Mouse (Mus musculus) Patski (cell line): ENCODE results near the gene Cdk18. TPM values are rescaled to one million over a fixed set of nuclear protein-coding genes. Genes with fewer than 3 reads are reported as not detected.

Source experiments
- ATAC-seq: fragments of 100-300 bp; one replicate; pipeline ENCODE4 v1.8.0; 2021
- CTCF ChIA-PET: fragments of 350-600 bp; sonication (Branson Sonifier 250); formaldehyde crosslinking; loops from one replicate; lab custom pipeline; 2022; ENCODE audit warnings: inconsistent platforms; lab: Charles Lee
- POLR2A ChIA-PET: fragments of 350-600 bp; sonication (Branson Sonifier 250); formaldehyde crosslinking; loops from one replicate; lab custom pipeline; 2022; ENCODE audit warnings: antibody characterized with exemption, inconsistent platforms; lab: Charles Lee
- DNase-seq: peaks from one replicate; pipeline ENCODE4 v3.0.0-alpha.2; 2011; ENCODE audit warnings: low read depth, low spot score
- H3K27me3 ChIP-seq: fragments of 371-371 bp; one replicate; pipeline ENCODE4 v1.5.1; 2021
- CTCF ChIP-seq: fragments of 100-300 bp; IDR thresholded peaks from one replicate; pipeline ENCODE4 v1.5.1; 2021
- in situ Hi-C: fragments of 300-500 bp; cut with MboI; formaldehyde crosslinking; loops from 3 replicates; pipeline ENCODE4 v1.11.1; 2018; ENCODE audit warnings: low pct_unique_long_range_greater_than_20kb, mixed read lengths
- polyA plus RNA-seq: library from polyadenylated mRNA; unstranded; gene quantifications from one replicate; pipeline ENCODE4 v1.2.3, GENCODE M21; 2021

The Cdk18 gene
- polyA plus RNA-seq, 1 experiment from 2014 or later: 88.8 TPM

- DNase-seq (no peak), ATAC-seq (no peak)
- in situ Hi-C loops: no loop called here
- no peak for TF ChIP-seq CTCF
- H3K27me3 ChIP-seq: peaks cover 18% of the 10 kb centered on the region
- POLR2A ChIA-PET: no interaction called here
- CTCF ChIA-PET: interaction anchor here (1.4 kb wide), 1 partner anchor 11 kb away, joined by 4 read pairs; the partner anchor contains the start of gene Mfsd4a
Observed at GRCm38 (mm10) chr1:132078413-132078812, 61.1 kb downstream of the Cdk18 start.

DNA sequence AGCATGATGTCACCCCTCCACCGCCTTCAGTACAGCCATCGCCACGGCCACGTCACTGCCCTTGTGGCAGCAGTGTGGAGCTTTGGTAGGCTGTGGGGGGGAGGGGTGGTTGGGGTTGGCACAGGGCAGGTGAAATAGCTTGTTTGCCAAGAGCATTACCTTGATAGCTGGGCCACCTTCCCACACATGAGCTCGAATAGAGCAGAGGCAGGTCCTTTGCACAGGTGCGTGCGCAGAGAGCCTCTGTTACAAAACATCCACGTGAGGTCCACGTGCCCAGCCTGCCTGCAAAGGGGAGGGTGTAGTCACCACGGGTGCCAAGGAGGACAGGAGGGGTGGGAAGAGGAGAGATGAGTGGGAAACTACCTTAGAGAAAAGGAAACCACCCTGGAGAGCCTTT is 63.9 kb downstream of the Cdk18 start:
- no peak for TF ChIP-seq CTCF
- in situ Hi-C loops: no loop called here
- POLR2A ChIA-PET: no interaction called here
- no peak for ATAC-seq
- H3K27me3 ChIP-seq: peaks cover 7% of the 10 kb centered on the region
- CTCF ChIA-PET: interaction anchor here (1.2 kb wide), 1 partner anchor 24 kb away, joined by 3 read pairs; no protein-coding TSS in a partner anchor
- DNase-seq: no peak

DNA sequence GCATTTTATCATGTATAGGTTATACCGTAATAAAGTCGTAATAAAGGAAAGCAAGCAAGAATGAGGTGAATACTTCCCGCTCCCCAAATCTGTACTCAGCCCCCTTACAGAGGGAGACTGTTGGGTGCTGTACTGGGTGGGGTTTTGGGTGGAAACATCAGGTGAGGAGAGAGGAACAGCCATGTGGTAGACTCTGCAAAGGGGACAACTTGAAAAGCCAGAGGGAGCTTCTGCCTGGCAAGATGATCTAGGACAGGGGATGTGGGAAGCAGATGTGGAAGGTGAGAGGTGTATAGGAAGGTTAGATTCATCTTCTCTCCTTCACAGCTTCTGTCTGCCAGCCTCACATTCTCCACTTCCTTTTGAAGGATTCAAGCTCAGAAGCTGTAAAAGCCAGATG is 68.8 kb downstream of the Cdk18 start:
- ChIA-PET POLR2A (no interaction called here), CTCF (interaction anchor here (1.3 kb wide), 1 partner anchor 12 kb away, joined by 6 read pairs; no protein-coding TSS in a partner anchor)
- in situ Hi-C loops: no loop called here
- H3K27me3 ChIP-seq: peaks cover 38% of the 10 kb centered on the region
- DNase-seq: no peak
- no peak for ATAC-seq
- TF ChIP-seq CTCF: no peak

DNA sequence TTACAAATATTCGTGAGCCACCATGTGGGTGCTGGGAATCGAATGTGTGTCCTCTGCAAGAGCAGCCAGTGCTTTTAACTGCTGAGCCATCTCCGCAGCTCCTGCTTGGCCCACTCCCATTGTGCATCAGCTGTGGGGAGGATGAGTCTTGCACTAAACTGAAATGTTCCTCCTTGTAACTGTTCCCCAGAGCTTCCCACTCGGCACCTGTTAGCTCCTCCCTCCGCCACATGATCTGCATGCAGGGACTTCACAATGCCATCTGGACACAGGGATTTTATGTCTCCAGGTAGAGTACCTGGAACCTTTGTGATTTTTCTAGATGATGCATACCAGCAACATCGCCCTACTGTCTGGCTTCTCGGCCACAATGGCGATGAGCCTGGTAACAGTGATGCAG is 70.0 kb downstream of the Cdk18 start:
- no peak for TF ChIP-seq CTCF
- ATAC-seq (no peak), DNase-seq (no peak)
- ChIA-PET POLR2A (no interaction called here), CTCF (no interaction called here)
- H3K27me3 ChIP-seq: peaks cover 50% of the 10 kb centered on the region
- in situ Hi-C loops: no loop called here

DNA sequence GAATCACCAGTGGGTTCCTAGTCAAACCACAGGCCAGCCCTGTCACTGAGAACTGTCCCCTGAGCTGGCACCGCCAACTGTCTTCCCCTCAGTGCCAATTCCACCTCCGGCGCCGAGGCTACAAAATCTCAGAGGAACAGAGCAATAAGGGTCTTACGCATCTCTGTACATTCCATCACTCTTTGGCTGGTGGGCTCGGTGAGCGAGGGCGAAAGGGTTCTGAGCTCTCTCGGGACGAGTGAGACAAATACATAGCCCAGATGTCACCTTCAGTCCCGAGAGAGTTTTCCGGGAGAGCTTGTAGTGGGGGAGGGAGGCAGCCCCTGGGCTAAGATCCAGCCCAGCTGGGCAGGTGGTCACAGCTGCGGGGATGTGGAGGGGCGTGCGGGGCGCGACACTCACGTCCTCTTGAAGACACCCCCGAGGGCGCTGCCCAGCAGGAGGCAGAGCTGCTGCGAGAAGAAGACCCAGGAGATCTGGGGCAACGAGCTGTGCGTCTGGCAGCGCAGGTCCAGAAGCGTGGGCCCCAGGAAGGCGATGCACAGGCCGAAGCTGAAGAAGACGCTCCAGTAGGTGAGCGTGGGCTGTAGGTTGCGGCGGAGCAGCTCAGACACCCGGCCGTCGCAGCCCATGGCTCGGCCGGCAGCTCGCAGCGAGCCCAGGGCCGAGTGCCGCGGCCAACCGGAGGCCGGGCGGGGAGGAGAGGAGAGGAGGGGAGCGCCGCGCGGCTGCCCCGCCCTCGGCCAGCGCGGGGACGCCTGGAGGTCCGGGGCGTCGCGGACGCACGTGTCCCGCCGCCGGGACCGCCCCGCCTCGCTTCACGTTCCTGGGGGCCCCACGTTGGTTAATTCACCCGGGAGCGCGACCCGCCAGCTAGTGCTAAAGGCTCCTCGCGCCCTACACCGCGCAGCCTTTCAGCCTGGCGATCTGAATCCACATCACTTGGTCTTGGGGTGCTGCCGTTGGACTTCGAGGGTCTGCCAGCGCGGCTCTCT is 71.9 kb downstream of the Cdk18 start, which contains the start of gene Mfsd4a:
TSS of gene Mfsd4a (minus strand) at position 802 of the 995 bp plus-strand sequence.
- DNase-seq: no peak
- H3K27me3 ChIP-seq: peaks cover 52% of the 10 kb centered on the region
- in situ Hi-C loops: no loop called here
- ChIA-PET POLR2A (no interaction called here), CTCF (interaction anchor here (1.4 kb wide), 1 partner anchor 11 kb away, joined by 4 read pairs; no protein-coding TSS in a partner anchor)
- peak; percentile 67 for ATAC-seq
- TF ChIP-seq CTCF: no peak

DNA sequence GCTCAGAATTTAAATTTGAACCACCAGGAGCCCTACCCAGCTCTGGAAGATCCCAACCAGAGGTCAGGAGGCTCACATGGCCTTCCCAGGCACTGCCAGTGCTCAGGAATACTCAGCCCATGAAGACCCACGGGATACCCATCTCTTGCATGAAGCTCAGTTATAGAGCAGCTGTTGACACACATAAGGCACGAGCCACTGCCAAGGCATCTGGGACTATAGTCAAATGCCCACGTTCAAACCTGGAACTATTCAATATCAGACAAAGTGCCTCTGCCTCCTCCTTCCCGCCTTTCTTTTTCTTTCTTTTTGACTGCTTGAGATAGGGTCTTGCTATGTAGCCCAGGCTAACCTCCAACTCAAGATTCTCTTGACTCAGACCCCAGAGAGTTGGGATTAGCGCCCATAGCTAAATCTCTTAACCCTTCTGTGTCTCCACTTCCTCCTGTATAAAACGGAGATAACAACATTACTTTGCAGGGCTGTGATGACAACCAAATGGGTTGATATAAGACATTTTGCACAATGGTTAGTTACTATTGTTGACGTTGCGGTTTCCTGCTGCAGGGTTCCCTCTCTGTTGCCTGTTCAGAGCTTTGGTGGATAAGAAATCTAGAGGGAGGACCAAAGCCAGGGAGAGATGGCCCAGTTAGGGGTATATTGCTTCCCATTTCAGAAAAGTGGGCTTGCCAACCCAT is 73.9 kb downstream of the Cdk18 start:
- ChIA-PET POLR2A (interaction anchor here (1.2 kb wide), 1 partner anchor 11 kb away, joined by 3 read pairs; no protein-coding TSS in a partner anchor), CTCF (interaction anchor here (1.1 to 2.5 kb wide), 2 partner anchors 65 to 83 kb away, joined by 3 to 9 read pairs; no protein-coding TSS in a partner anchor)
- DNase-seq: no peak
- no peak for ATAC-seq
- in situ Hi-C loops: no loop called here
- H3K27me3 ChIP-seq: peaks cover 52% of the 10 kb centered on the region
- TF ChIP-seq CTCF: no peak

GRCm38 (mm10) chr1:132065001-132065400 is 74.5 kb downstream of the Cdk18 start:
- TF ChIP-seq CTCF: no peak
- ChIA-PET POLR2A (no interaction called here), CTCF (interaction anchor here (1.1 to 2.5 kb wide), 2 partner anchors 9 to 83 kb away, joined by 3 to 9 read pairs; no protein-coding TSS in a partner anchor)
- DNase-seq (no peak), ATAC-seq (no peak)
- in situ Hi-C loops: no loop called here
- peaks cover 49% of the 10 kb centered on the region for H3K27me3 ChIP-seq

GRCm38 (mm10) chr1:132063096-132063495 is 76.4 kb downstream of the Cdk18 start:
- CTCF ChIA-PET: no interaction called here
- in situ Hi-C loops: no loop called here
- no peak for TF ChIP-seq CTCF
- ATAC-seq: no peak
- POLR2A ChIA-PET: no interaction called here
- peaks cover 39% of the 10 kb centered on the region for H3K27me3 ChIP-seq
- no peak for DNase-seq

Other genes with a start within 250 kb of the Cdk18 start
- 37.8 TPM for gene Nucks1, start 229.2 kb downstream of the Cdk18 start, polyA plus RNA-seq
- 0.65 TPM for gene Slc45a3, start 176.7 kb downstream of the Cdk18 start, polyA plus RNA-seq
- 27.3 TPM for gene Elk4, start 132.1 kb downstream of the Cdk18 start, polyA plus RNA-seq
- gene Mfsd4a, start 71.6 kb downstream of the Cdk18 start, polyA plus RNA-seq: 17.7 TPM
- 12.0 TPM for gene Lemd1, start 51.7 kb upstream of the Cdk18 start, polyA plus RNA-seq
- 3.4 TPM for gene AC124108.1, start 51.8 kb upstream of the Cdk18 start, polyA plus RNA-seq
- gene Gm10188, start 90.1 kb upstream of the Cdk18 start, polyA plus RNA-seq: 0.22 TPM
- gene Klhdc8a, start 158.9 kb upstream of the Cdk18 start, polyA plus RNA-seq: 141 TPM
- 110 TPM for gene Nuak2, start 176.4 kb upstream of the Cdk18 start, polyA plus RNA-seq